Mouse (Mus musculus) activated CD4-positive, CD25-positive, alpha-beta regulatory T cell, adult 4 months (primary cell): ENCODE data around the gene Nrxn3. TPM values are rescaled to one million over a fixed set of nuclear protein-coding genes. Genes with fewer than 3 reads are reported as not detected.

Source experiments
- ATAC-seq: one replicate; pipeline ENCODE4 v1.8.0; 2017
- polyA plus RNA-seq, 2 experiments: library from polyadenylated mRNA; unstranded; fragments of 100-300 nt; shearing (Covaris generic); gene quantifications; one replicate each; pipeline ENCODE4 v1.2.1; 2017

Nrxn3 gene
- polyA plus RNA-seq, 2 experiments from 2014 or later: 0.08 TPM; not detected in 1

GRCm38 (mm10) chr12:89553223-89553880 is 830.7 kb downstream of the Nrxn3 start:
- no peak for ATAC-seq

GRCm38 (mm10) chr12:89554171-89554570 is 831.5 kb downstream of the Nrxn3 start:
- ATAC-seq: no peak

DNA sequence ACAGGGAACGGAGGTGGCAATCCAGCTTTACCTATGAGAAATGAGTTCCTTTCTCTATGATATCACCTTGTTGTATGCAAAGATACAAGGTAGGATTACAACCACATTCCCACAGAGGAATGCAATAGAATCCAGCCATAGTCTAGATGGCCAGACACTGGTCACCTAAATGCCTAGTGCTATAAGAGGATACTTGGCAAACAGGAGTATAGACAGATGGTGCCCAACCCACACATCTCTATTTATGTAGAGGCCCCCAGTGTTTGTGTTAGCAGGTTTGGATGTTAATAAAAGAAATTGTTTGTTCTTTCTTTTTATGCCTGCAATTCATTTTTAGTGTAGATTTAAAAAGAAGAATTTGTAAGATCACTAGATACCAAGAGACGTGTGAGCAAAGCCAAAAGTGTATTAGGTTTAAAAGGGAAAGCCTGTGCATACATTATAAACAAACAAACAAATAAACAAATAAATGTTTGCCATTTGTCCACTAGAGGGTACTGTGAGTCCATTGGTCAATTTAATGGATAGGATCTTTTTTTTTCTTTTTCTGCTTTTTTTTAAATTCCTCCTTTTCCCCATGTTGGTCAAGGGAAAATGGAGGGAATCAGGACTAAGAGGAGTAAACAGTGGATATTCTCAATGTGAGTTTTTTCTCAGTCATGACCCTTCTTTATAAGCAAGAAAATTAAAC is 832.2 kb downstream of the Nrxn3 start:
- no peak for ATAC-seq

GRCm38 (mm10) chr12:89558921-89559320 is 836.2 kb downstream of the Nrxn3 start:
- no peak for ATAC-seq

- no peak for ATAC-seq
Measured at GRCm38 (mm10) chr12:89561989-89562565, 839.4 kb downstream of the Nrxn3 start.

DNA sequence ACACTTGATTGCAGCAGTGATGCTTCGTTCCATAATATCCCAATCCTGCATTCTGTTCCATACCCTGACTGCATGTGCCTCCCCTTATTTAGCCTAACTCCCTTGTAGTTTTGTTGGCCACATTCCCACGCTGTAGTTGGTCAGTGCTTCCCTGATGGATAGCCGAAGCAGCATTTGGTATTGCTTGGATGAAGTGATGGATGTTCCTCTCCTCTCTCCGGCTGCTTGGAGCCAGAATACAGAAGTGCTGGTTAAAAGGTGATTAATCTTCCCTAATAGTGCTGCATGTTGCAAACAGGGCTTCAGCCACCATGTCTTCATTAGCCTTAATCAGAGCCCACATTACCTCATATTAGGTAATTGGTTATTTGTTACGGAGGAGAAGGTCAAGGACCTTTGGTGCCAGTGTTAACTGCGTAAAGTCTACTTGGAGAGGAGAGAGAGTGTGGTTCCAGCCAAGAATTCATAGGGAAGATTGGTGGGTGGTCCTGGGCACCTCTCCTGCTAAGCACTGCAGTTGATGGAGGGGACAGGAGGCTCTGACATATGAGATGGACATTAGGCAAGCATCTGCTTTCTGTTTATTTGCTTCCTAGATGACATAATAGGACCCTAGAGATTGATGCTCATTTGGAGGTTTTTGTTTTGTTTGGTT is 846.2 kb downstream of the Nrxn3 start:
- no peak for ATAC-seq

DNA sequence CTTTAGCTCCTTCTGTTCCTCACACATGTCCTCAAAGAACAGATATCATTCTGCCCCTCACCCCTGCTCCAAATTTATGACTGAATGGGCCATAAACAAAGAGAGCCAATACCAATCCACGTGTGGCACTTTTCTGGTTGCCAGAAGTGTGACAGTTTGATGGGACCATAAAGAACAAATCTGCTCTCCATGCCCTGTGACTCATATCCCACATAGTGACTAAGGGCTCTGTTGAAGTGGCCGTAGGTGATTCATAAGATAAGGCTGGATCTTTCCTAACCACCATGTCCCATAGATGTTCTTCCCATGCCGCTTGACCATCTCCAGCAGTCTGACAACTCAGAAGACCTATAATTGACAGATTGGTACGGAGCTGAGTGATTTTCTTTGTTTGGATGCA is 869.8 kb downstream of the Nrxn3 start:
- no peak for ATAC-seq

DNA sequence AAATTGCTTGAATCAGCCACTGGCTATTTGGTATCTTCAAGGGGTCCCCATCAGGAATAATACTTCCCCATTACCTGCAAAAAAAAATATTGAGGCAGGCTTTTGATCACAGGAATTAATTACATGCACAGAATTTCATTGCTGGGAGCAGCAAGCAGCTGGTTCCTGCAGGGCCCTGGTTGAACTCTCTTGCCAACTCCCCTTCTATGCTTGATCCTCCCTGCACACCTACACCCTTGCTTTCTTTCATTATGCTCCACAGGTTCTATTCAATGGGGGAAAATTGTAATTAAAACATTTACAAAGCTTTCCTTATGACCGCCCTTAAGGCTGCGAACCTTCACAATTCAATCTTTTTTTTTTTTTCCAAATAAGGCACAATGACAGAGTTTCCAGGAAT is 891.0 kb downstream of the Nrxn3 start:
- ATAC-seq: no peak

GRCm38 (mm10) chr12:89625746-89626145 is 903.1 kb downstream of the Nrxn3 start:
- ATAC-seq: no peak

DNA sequence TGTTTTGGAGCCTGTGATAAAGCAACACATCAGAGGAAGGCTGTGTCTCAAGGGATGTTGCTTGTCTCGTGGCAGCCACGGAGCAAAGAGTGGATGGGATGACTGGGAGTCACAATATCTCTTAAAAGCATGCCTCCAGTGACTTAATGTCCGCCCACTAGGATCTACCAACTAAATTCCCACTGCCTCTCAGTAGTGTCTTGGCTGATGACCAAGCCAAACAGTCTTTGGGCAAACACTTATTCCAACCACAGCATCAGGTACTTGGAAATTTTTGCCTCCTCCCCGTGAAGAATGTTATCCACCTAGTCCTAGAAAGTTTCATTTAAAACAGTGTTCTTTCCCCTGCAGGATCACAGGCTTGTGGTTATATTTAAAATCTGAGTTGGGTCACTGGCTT is 917.4 kb downstream of the Nrxn3 start:
- no peak for ATAC-seq

DNA sequence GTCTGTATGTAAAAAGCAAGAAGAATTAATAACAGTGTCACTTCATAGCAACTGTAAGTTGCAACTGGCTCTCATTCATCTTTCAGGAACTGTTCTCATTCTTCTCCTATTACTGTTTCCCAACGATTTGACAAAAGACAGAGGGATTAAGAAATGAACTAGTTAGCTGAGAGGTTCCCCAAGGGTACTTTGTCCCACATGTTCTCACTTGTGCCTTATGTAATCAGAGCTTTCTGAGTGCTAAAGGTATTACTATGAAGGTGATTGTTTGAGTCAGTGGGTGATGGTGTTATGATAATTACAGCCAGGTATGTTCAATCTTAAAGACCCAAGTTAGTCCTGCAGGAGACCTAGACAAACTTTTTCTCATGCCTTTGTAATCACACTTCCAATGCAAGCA is 918.8 kb downstream of the Nrxn3 start:
- ATAC-seq: no peak

DNA sequence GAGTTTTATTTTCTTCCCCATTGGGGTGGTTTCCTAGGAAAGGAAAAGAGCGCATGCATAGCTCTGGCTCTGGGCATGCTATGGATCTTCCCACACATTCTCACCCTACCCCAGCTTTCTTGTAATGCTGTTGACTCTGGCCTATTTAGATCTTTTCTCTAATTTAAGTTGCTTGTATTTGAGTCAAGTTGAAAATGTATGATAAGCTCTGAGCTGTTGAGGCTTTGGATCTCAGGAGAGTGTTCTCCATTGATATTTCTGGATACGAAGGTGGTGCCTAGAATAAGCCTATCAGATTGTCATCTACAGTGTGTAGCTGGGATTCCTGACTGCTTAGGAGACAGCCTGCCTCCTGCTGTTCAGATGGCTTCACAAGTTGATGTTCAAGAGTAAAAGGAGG is 930.5 kb downstream of the Nrxn3 start:
- ATAC-seq: no peak

DNA sequence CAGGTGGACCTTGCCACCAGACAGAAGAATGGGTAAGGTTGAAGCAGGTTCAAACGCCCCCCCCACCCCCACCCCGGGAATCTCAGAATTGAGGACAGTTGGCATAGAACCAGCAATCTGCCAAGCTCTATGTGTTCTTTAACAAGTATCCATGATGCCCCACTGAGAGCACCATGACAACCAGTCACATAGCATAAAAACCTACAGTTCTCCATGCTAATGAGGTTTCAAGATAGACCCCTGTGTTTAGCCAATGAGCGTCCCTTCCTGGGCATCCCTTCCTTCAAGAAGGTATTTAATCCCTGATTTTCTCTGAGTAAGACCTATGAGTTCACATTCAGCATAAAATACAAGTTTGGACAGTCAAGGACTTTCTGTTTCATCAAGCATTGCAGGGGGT is 938.5 kb downstream of the Nrxn3 start:
- ATAC-seq: no peak

DNA sequence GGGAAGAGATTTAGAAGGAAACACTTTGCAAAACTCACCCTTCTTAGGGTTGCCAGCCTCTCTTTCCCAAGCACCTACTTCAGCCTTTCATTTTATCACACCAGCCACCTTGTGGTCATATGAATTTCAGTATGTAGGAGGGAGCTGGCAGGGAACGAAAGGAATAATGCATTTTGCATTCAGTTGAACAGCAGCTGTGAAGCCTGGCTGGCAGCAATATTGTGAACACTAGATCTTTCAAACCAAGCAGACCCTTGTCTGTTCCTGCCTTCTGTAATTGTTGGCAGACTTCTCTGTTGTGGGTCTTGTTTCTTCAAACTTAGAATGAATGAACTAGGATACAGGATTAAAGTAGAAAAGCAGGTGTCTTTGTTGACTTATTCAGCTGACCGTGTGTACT is 946.2 kb downstream of the Nrxn3 start:
- no peak for ATAC-seq

DNA sequence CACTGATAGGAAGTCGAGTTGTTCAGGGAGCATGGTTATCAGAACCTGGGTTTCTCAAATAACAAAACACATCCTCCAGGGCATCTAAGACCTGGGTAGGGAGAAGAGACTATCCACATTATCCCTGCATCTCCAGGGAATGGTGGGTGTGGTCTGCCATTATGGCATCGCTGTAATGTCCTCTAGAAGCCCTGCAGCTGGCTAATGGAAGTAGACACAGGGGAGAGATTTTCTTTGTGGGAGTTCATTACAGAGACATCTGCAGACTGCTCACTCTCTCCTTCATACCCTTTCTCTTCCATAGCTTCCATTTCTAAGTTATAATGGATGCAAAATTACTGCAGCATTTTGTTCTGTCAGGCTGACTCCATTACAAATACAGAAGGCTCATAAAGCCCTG is 950.1 kb downstream of the Nrxn3 start:
- no peak for ATAC-seq

DNA sequence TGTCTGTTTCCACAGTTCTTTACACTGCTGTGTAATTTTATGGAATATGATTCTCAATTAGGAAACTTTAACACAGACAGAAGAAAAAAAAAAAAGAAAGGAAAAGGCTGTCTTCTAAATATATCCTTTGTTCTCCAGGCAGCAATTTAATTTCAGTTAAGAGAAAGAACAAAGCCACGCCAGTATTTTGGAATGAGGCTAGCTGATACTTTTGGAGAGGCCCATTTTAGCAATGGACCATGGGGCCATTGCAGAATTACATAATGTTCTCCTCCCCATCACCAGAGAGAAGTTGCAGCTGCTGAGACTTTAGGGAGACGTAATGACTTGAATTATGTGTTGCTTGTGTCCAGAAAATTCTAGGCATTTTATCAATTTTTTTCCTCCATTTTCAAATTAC is 963.0 kb downstream of the Nrxn3 start:
- no peak for ATAC-seq

DNA sequence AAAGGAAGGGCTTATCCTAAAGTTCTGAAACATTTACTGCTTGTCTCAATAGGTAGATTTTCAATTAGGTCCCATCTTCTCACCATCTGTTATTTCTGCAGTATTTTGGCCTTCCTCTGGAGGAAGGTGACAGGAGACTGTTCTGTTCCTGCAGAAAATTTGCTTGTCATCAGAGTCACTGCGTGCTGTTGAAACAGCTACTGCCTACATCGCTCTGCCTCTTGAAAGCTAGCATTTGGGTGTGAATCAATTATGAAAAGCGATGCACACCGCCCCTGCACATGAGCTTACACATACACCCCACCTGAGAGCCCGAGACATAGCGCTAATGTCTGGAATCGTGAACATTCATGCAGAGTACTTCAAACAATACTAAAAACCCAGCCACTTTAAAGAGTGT is 966.4 kb downstream of the Nrxn3 start:
- no peak for ATAC-seq

DNA sequence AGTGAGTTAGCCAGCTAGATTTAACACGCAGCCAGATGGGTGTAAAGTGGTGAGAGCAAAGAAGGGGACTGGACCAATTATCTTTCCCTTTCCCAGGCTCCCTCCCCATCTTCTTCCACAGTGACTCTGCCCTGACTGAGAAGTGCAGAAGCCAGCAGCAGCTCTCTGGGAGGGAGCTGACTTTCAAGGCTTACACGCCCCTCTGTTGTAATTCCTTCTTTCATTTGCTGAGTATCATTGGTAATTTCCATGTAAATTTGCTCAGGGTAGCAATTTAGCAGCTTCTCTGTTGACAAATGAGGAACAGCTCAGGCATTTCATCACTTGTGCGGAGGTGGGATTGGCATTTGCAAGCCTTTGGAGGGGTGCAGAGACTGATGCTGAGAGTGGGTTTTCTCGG is 976.8 kb downstream of the Nrxn3 start:
- no peak for ATAC-seq

DNA sequence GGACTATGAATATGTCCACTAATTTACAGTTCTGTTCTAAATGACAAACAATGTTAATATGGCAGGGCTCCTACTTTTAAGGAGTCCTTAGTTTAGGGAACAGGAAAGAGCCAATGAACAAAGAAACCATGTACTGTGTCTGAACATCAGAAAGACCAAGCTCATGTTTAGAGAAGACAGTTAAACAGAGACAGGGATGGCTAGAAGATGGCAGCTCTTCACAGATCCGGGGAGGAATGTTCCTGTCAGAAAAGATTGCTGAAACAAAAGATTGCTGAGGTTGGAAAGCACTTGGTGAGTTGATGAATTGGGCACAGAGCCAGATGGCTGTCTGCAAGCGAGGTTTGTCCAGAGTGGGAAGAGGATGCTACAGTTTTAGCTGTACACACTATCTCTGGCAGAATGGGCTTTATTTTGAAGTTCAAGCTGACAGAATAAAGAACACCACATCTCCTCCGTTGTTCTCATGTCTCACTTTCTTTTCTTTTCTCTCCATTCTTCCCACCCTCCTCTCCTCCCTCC is 978.3 kb downstream of the Nrxn3 start:
- no peak for ATAC-seq

DNA sequence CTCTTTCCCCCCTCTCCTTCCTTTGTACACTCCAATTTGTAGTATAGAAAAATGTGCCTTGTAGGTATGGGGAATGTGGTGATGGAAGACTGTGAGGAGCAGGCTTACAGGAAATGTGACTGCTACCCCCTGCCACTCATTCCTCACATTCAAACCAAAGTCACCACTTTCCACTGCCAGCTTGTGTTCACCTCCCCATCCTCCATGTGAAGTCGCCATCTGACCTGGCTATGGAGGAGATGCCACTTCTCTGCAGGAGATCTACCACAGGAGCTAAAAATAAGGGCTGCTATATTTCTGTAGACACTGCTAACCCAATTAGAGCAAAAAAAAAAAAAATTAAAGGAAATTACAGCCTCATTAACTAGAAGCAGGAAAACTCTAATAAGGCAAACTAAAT is 980.3 kb downstream of the Nrxn3 start:
- ATAC-seq: no peak

GRCm38 (mm10) chr12:89707913-89708312 is 985.2 kb downstream of the Nrxn3 start:
- no peak for ATAC-seq

GRCm38 (mm10) chr12:89710459-89710858 is 987.8 kb downstream of the Nrxn3 start:
- no peak for ATAC-seq

DNA sequence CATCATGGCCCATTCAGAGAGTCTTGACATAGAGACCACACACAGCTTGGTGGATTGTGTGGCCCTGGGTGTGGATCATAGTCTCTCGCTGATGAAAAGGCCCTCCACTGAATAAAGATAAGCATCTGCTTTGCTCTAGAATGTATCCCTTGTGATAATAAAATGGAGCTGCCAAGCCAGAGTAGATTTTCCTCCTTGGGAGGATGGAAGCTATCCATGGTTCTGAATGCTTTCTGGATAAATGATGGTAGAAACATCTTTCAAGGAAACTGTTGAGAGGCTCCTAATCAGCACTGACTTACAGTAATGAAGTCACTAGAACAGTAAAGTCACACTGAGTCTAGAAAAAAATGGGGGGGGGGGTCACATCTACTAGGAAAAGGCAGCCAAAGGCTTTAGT is 989.1 kb downstream of the Nrxn3 start:
- no peak for ATAC-seq
